Mouse (Mus musculus) MEL (cell line): ENCODE results near the gene Zfp609.

ENCODE experiments used
- CTCF ChIP-seq, 3 experiments: IDR thresholded peaks in 2 of 3; conservative IDR thresholded peaks in 1 of 3; 2 replicates each; pipeline ENCODE4 v1.5.1; 2011 to 2012; ENCODE audit warnings: low read length in 3 of 3, low read depth in 2 of 3, mild to moderate bottlenecking in 2 of 3, improper control_type of control experiment in 1 of 3, inconsistent platforms in 1 of 3, mixed read lengths in 1 of 3, moderate library complexity in 1 of 3; ENCODE audit not compliant: control insufficient read depth in 1 of 3, insufficient read depth in 1 of 3, poor library complexity in 1 of 3, severe bottlenecking in 1 of 3
- GABPA ChIP-seq: IDR thresholded peaks from 2 replicates; pipeline ENCODE4 v1.6.1; 2012; ENCODE audit warnings: low read depth, mild to moderate bottlenecking, inconsistent platforms, low read length, improper control_type of control experiment, moderate library complexity
- MAFK ChIP-seq: IDR thresholded peaks from 2 replicates; pipeline ENCODE4 v1.6.1; 2011; ENCODE audit warnings: low read depth, mild to moderate bottlenecking, low read length, improper control_type of control experiment, borderline replicate concordance
- POLR2A ChIP-seq, 2 experiments: IDR thresholded peaks; 2 replicates each; pipeline ENCODE4 v1.6.1; 2011 to 2012; ENCODE audit warnings: low read length in 2 of 2, mild to moderate bottlenecking in 2 of 2, control low read depth in 1 of 2, improper control_type of control experiment in 1 of 2, low read depth in 1 of 2, moderate library complexity in 1 of 2; ENCODE audit not compliant: control insufficient read depth in 1 of 2, insufficient read depth in 1 of 2, poor library complexity in 1 of 2
- POLR2AphosphoS2 ChIP-seq: IDR thresholded peaks from 2 replicates; pipeline ENCODE4 v1.6.1; 2011; ENCODE audit warnings: low read length, improper control_type of control experiment
- TAL1 ChIP-seq: IDR thresholded peaks from 2 replicates; pipeline ENCODE4 v1.6.1; 2012; ENCODE audit warnings: mild to moderate bottlenecking, inconsistent platforms, low read length, moderate library complexity, mixed read lengths
- USF1 ChIP-seq: IDR thresholded peaks from 2 replicates; pipeline ENCODE4 v1.6.1; 2014; ENCODE audit warnings: low read depth, mild to moderate bottlenecking, inconsistent platforms, low read length, improper control_type of control experiment, moderate library complexity

DNA sequence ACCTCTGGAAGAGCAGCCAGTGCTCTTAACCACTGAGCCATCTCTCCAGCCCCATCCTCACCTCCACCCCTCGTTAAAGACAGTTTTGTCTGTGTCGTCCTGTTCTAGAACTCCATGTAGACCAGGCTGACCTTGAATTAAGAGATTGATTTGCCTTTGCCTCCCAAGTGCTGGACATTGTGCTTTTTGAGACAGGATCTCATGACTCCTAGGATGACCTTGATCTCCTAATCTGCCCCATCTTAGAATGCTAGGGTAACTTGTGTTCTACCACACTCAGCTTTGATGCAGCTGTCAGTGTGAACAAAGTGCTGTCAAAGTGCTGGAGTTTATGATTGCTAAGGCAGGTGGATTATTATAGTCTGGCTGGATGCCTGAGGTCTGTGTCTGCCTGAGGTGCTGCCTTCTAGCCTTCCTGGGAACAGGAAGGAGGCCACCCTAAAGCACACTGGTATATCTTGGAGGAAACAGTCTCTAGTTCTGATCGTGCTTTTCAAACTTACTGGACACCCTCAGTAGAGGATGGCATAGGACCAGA lies 172.6 kb downstream of the Zfp609 start:
- TF ChIP-seq POLR2AphosphoS2 (no peak), USF1 (no peak), MAFK (no peak), GABPA (no peak), TAL1 (no peak), CTCF (IDR thresholded peaks at IDR 0.05 in 2 of 3, conservative IDR thresholded peaks at IDR 0.05 in 1 of 3; ENCODE audit: control insufficient read depth in 1 of 3, insufficient read depth in 1 of 3, low read depth in 2 of 3, low read length in 3 of 3, poor library complexity in 1 of 3, severe bottlenecking in 1 of 3) (no peak), POLR2A (IDR thresholded peaks at IDR 0.05; ENCODE audit: control insufficient read depth in 1 of 2, insufficient read depth in 1 of 2, low read depth in 1 of 2, low read length in 2 of 2, poor library complexity in 1 of 2) (no peak)
